Mouse (Mus musculus) liver, embryonic 14.5 days (tissue): ENCODE measurements around the gene 3110001I22Rik. TPM values are rescaled to one million over a fixed set of nuclear protein-coding genes. Genes with fewer than 3 reads are reported as not detected.

Experiments used
- ATAC-seq: fragments of 200-750 bp; cut with Nextera tagmentation; 2 replicates; pipeline ENCODE4 v1.8.0; 2017; ENCODE audit warnings: moderate number of reproducible peaks, mild to moderate bottlenecking, moderate library complexity; ENCODE audit not compliant: insufficient read depth
- DNase-seq, 3 experiments: peaks; one replicate each; pipeline ENCODE4 v3.0.0-alpha.2; 2012 to 2013; ENCODE audit warnings: low read depth in 3 of 3, low spot score in 3 of 3
- H3K27ac ChIP-seq: fragments of 300-500 bp; sonication (generic); 2 replicates; pipeline ENCODE4 v1.5.1; 2014; ENCODE audit warnings: moderate library complexity, mild to moderate bottlenecking, control low read depth, inconsistent platforms
- H3K27me3 ChIP-seq: fragments of 300-500 bp; sonication (generic); 2 replicates; pipeline ENCODE4 v1.6.1; 2014; ENCODE audit warnings: mild to moderate bottlenecking, low read length, moderate library complexity; ENCODE audit not compliant: control insufficient read depth, insufficient read depth
- H3K36me3 ChIP-seq: fragments of 300-500 bp; sonication (generic); replicated peaks from 2 replicates; pipeline ENCODE4 v1.6.1; 2014; ENCODE audit warnings: low read depth; ENCODE audit not compliant: control insufficient read depth, insufficient read depth
- H3K4me1 ChIP-seq, 2 experiments: fragments of 200-500 bp in 1 of 2; fragments of 300-500 bp in 1 of 2; sonication (generic) in 1 of 2; replicated peaks; 2 replicates each; pipeline ENCODE4 v1.6.1; 2012 to 2014; ENCODE audit warnings: antibody characterized with exemption in 1 of 2, inconsistent platforms in 1 of 2, low read length in 1 of 2; ENCODE audit not compliant: control insufficient read depth in 2 of 2, insufficient read depth in 2 of 2
- H3K4me2 ChIP-seq: fragments of 300-500 bp; sonication (generic); 2 replicates; pipeline ENCODE4 v1.6.1; 2014; ENCODE audit warnings: low read depth, mild to moderate bottlenecking, control low read depth, moderate library complexity
- H3K4me3 ChIP-seq, 2 experiments: fragments of 200-500 bp in 1 of 2; fragments of 300-500 bp in 1 of 2; sonication (generic) in 1 of 2; 2 replicates each; pipeline ENCODE4 v1.5.1; 2012 to 2014; ENCODE audit warnings: low read depth in 2 of 2, low read length in 2 of 2, mild to moderate bottlenecking in 2 of 2, control low read depth in 1 of 2, inconsistent platforms in 1 of 2, moderate library complexity in 1 of 2; ENCODE audit not compliant: insufficient read depth in 1 of 2
- H3K9ac ChIP-seq: fragments of 300-500 bp; sonication (generic); replicated peaks from 2 replicates; pipeline ENCODE4 v1.6.1; 2014; ENCODE audit warnings: mild to moderate bottlenecking, control low read depth, moderate library complexity
- H3K9me3 ChIP-seq: fragments of 300-500 bp; sonication (generic); 2 replicates; pipeline ENCODE4 v1.6.1; 2016; ENCODE audit warnings: low read length, mixed read lengths; ENCODE audit not compliant: control insufficient read depth
- CTCF ChIP-seq: IDR thresholded peaks from 2 replicates; pipeline ENCODE4 v1.5.1; 2016; ENCODE audit warnings: antibody characterized with exemption, low read depth, control low read depth
- EP300 ChIP-seq: IDR thresholded peaks from 2 replicates; pipeline ENCODE4 v1.6.1; 2016; ENCODE audit warnings: antibody characterized with exemption, low read depth
- WGBS: fragments of 180-500 bp; shearing (Covaris S2); extraction: QIAGEN DNeasy Blood & Tissue Kit; methylation state at CpG from one replicate; pipeline ENCODE4 v1.1.7; 2014; ENCODE audit not compliant: insufficient replicate concordance; 5-methylcytosine and 5-hydroxymethylcytosine counted together
- polyA plus RNA-seq, 2 experiments: library from polyadenylated mRNA; depleted of rRNA in 1 of 2; stranded (reverse) in 1 of 2; unstranded in 1 of 2; fragments of >200 nt; fragmentation: Nextera tagmentation in 1 of 2; extraction: Ambion mirVana in 1 of 2; gene quantifications; 2 replicates each; pipeline versions ENCODE4 v1.2.1 to v1.2.3; 2012 to 2014

Gene 3110001I22Rik
- polyA plus RNA-seq, 2 experiments = 1.7 to 2.2 TPM

GRCm38 (mm10) chr16:13644474-13644873 is 27.3 kb upstream of the 3110001I22Rik start:
- ATAC-seq (no peak), DNase-seq (no peak)
- H3K4me3 ChIP-seq = no peak overlapping the region
- no peak overlapping the region for H3K9ac ChIP-seq
- no peaks in the 10 kb centered on the region for H3K9me3 ChIP-seq
- no peak overlapping the region for H3K4me2 ChIP-seq
- H3K27ac ChIP-seq = no peak overlapping the region
- TF ChIP-seq CTCF (no peak), EP300 (no peak)
- H3K4me1 ChIP-seq = no peaks in the 10 kb centered on the region
- no peaks in the 10 kb centered on the region for H3K27me3 ChIP-seq
- H3K36me3 ChIP-seq = peaks cover 2% of the 10 kb centered on the region
- WGBS = 55% methylated on average over 3 of the region's 3 CpGs

GRCm38 (mm10) chr16:13645930-13646329 is 25.8 kb upstream of the 3110001I22Rik start:
- Histone ChIP-seq H3K27ac (no peak overlapping the region), H3K9me3 (no peaks in the 10 kb centered on the region), H3K9ac (no peak overlapping the region), H3K4me2 (no peak overlapping the region), H3K4me1 (no peaks in the 10 kb centered on the region), H3K4me3 (no peak overlapping the region), H3K36me3 (peaks cover 6% of the 10 kb centered on the region), H3K27me3 (no peaks in the 10 kb centered on the region)
- no peak for DNase-seq
- TF ChIP-seq EP300 (no peak), CTCF (no peak)
- WGBS = 74% methylated on average over 4 of the region's 4 CpGs
- no peak for ATAC-seq

GRCm38 (mm10) chr16:13658886-13659285 is 12.8 kb upstream of the 3110001I22Rik start:
- Histone ChIP-seq H3K9ac (no peak overlapping the region), H3K4me3 (no peak overlapping the region), H3K9me3 (no peaks in the 10 kb centered on the region), H3K4me2 (no peak overlapping the region), H3K4me1 (no peaks in the 10 kb centered on the region), H3K36me3 (peaks cover 15% of the 10 kb centered on the region), H3K27ac (no peak overlapping the region), H3K27me3 (no peaks in the 10 kb centered on the region)
- TF ChIP-seq CTCF (no peak), EP300 (no peak)
- DNase-seq = no peak
- ATAC-seq = no peak
- 92% methylated on average over 3 of the region's 3 CpGs for WGBS

GRCm38 (mm10) chr16:13660736-13661135 is 11.0 kb upstream of the 3110001I22Rik start:
- no peak overlapping the region for H3K4me3 ChIP-seq
- H3K27me3 ChIP-seq = no peaks in the 10 kb centered on the region
- no peaks in the 10 kb centered on the region for H3K4me1 ChIP-seq
- H3K4me2 ChIP-seq = no peak overlapping the region
- DNase-seq = no peak
- no peak overlapping the region for H3K27ac ChIP-seq
- H3K36me3 ChIP-seq = peaks cover 22% of the 10 kb centered on the region
- no peak overlapping the region for H3K9ac ChIP-seq
- TF ChIP-seq EP300 = no peak
- TF ChIP-seq CTCF = no peak
- WGBS = 80% methylated on average over 9 of the region's 9 CpGs
- H3K9me3 ChIP-seq = no peaks in the 10 kb centered on the region
- ATAC-seq = no peak

GRCm38 (mm10) chr16:13667878-13668343 is 3.8 kb upstream of the 3110001I22Rik start, which contains the start of gene Parn:
TSS of gene Parn (minus strand) at chr16:13668170.
- H3K9me3 ChIP-seq = no peaks in the 10 kb centered on the region
- H3K27me3 ChIP-seq = no peaks in the 10 kb centered on the region
- ATAC-seq (peak; percentile 74), DNase-seq (peak; percentile 82 to 83 (median 83))
- peak within 1 kb of the TSS; percentile 96 for H3K4me2 ChIP-seq
- H3K4me1 ChIP-seq = peaks cover 18 to 24% of the 10 kb centered on the region in 2 experiments
- TF ChIP-seq CTCF (no peak), EP300 (no peak)
- peak within 1 kb of the TSS; percentile 84 for H3K9ac ChIP-seq
- WGBS = under 1% methylated on average over 35 of the region's 35 CpGs
- peaks cover 7% of the 10 kb centered on the region for H3K36me3 ChIP-seq
- H3K27ac ChIP-seq = peak within 1 kb of the TSS; percentile 71
- peak within 1 kb of the TSS; percentile 79 to 92 for H3K4me3 ChIP-seq
